Mouse (Mus musculus) adrenal gland, adult 8-10 months (tissue): ENCODE results near the gene Tnfsfm13. TPM values are rescaled to one million over a fixed set of nuclear protein-coding genes. Genes with fewer than 3 reads are reported as not detected.
A peak's percentile ranks its signal among the peaks of the same experiment; 100 is the strongest.

Source experiments
- DNase-seq: peaks from one replicate; pipeline ENCODE4 v3.0.0; 2022
- microRNA-seq, 2 experiments: library from miRNA; unstranded; fragments of <30 nt; microRNA quantifications; one replicate each; pipeline ENCODE4 v1.2.0; 2022
- total RNA-seq, 4 experiments: library from RNA; stranded (reverse); gene quantifications; 2 replicates each; pipeline ENCODE4 v1.2.4; 2022

Tnfsfm13 gene
- total RNA-seq, 4 experiments from 2014 or later: 3.4 to 8.4 (median 7.9) TPM

DNA sequence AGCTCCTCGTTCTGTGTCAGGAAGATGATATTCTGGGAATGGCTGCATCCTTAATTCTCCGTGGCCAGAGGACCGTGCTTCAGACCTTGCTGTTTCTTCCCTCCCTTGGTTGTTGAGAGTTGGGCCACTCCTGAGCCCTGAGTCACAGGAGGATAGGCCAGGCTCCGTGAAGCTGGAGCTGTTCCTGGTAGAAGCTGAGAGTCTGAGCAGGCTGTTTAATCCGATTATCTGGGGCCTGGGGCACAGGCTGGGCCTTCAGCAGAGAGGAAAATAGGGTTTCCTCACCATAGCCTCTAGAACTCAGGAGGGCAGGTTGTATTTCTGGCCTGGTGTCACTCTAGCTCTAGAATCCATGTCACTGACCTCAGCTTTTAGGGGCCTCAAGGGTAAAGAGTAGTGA lies 42.5 kb downstream of the Tnfsfm13 start:
- no peak for DNase-seq

DNA sequence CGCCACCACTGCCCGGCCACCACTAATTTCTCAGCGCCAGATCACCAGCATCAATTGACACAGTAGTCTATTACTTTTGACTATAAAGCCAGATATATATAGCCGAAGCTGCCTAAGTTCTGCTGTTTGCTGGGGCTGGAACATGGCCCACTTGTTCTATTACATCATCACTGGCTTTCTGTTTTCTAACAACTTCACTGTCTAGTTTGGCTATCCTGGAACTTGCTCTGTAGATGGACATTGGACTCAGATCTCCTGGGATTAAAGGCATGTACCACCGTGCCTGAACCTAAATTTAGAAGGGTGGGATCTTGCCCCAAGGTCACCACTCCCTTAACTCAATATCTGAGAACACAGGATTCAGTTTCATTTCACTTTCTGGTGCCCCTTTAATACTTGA lies 50.0 kb downstream of the Tnfsfm13 start:
- no peak for DNase-seq

DNA sequence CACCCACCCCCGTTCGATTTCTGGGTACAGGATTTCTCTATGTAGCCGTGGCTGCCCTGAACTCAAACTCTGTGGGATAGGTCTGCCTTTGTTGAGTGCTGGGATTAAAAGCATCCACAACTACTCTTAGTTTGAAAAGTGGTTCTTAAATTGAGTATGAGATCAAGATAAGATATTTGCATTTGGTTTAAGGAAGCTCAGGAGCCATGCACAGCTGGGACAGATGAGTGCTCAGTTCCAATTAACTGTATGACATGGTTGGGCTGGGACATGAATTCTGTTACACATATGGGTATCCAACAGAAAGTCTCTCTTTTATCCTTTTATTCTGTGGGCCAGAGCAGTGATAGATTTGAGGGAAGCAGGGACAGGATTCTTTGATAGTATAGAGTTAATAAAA lies 60.4 kb downstream of the Tnfsfm13 start:
- DNase-seq: no peak

DNA sequence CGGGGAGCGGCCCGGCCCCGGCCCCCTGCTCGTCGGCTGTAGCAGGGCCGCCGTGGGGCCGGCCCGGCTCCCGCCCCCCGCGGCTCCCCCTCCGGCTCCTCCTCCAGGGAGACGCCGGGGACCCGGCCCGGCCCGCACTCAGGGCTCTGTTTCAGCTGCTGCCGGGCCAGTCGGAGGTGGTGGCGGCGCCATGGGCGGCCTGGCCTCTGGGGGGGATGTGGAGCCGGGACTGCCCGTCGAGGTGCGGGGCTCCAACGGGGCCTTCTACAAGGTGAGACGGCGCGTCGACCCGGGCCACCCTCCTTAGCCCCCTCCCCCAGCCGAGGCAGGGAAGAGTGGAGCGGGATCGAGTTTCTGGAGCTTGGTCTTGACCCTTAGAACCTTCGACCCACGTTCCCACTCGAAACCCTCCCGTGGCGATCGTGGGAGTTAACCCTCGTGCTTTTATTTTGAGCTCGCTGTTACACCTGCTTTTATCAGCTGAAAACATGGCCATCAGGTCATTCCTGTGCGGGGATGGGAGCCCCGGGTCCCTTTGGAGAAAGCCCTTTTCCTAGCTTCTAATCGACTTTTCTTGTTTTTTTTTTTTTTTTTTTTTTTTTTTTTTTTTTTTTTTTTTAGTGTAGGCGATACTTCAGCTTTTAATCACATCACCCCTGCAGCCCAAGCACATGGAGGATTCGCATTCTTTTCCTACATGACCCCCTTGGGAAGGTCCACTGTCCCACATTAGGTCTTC lies 62.6 kb downstream of the Tnfsfm13 start:
- DNase-seq: peak; percentile 56

Small RNA genes lying within 50 kb of the gene (microRNA-seq; reads per million reads assigned to microRNA genes)
- gene Mir1934 (3.7 to 4.2 reads per million in 2 experiments), gene Mir467f (0 reads per million in 2 experiments)

Other genes starting within 250 kb of the Tnfsfm13 start
- 1 to 10 TPM in 1 of 4 experiments, under 1 TPM in 3; 0.14 to 1.0 (median 0.70) TPM for gene Dnah2, start 147.0 kb downstream of the Tnfsfm13 start, total RNA-seq
- under 1 TPM; 0.77 to 0.86 (median 0.81) TPM for gene Efnb3, start 135.9 kb downstream of the Tnfsfm13 start, total RNA-seq
- 10 to 100 TPM in 3 of 4 experiments, 1 to 10 TPM in 1; 9.1 to 11.9 (median 11.0) TPM for gene Wrap53, start 115.8 kb downstream of the Tnfsfm13 start, total RNA-seq
- 10 to 100 TPM; 57.6 to 71.1 (median 64.0) TPM for gene Trp53, start 115.7 kb downstream of the Tnfsfm13 start, total RNA-seq
- 10 to 100 TPM; 22.5 to 47.8 (median 38.2) TPM for gene Atp1b2, start 90.2 kb downstream of the Tnfsfm13 start, total RNA-seq
- gene Shbg, start 78.2 kb downstream of the Tnfsfm13 start, total RNA-seq: not detected
- 10 to 100 TPM in 2 of 4 experiments, 1 to 10 TPM in 2; 7.3 to 17.8 (median 12.8) TPM for gene Sat2, start 74.1 kb downstream of the Tnfsfm13 start, total RNA-seq
- gene Fxr2, start 63.1 kb downstream of the Tnfsfm13 start, total RNA-seq: 100 to 1,000 TPM in 1 of 4 experiments, 10 to 100 TPM in 3; 75.8 to 112 (median 91.2) TPM
- gene Sox15, start 40.8 kb downstream of the Tnfsfm13 start, total RNA-seq: not detected
- gene Mpdu1, start 33.5 kb downstream of the Tnfsfm13 start, total RNA-seq: 100 to 1,000 TPM; 107 to 123 (median 113) TPM
- gene Cd68, start 29.9 kb downstream of the Tnfsfm13 start, total RNA-seq: 10 to 100 TPM; 17.9 to 43.8 (median 30.0) TPM
- gene Eif4a1, start 23.7 kb downstream of the Tnfsfm13 start, total RNA-seq: 100 to 1,000 TPM; 500 to 614 (median 555) TPM
- gene Senp3, start 14.0 kb downstream of the Tnfsfm13 start, total RNA-seq: 10 to 100 TPM; 72.5 to 92.1 (median 85.0) TPM
- 1 to 10 TPM; 2.5 to 7.3 (median 4.5) TPM for gene Tnfsf13, start 10.3 kb downstream of the Tnfsfm13 start, total RNA-seq
- gene Tnfsf12, start 249 bp downstream of the Tnfsfm13 start, total RNA-seq: 10 to 100 TPM; 24.1 to 47.6 (median 36.3) TPM
- 100 to 1,000 TPM in 2 of 4 experiments, 10 to 100 TPM in 2; 85.2 to 125 (median 101) TPM for gene Polr2a, start 62.5 kb upstream of the Tnfsfm13 start, total RNA-seq
- not detected for gene Slc35g3, start 65.9 kb upstream of the Tnfsfm13 start, total RNA-seq
- gene Zbtb4, start 69.8 kb upstream of the Tnfsfm13 start, total RNA-seq: 100 to 1,000 TPM in 2 of 4 experiments, 10 to 100 TPM in 2; 73.0 to 121 (median 97.6) TPM
- gene Chrnb1, start 99.8 kb upstream of the Tnfsfm13 start, total RNA-seq: 1 to 10 TPM; 1.5 to 8.1 (median 5.0) TPM
- gene Fgf11, start 105.8 kb upstream of the Tnfsfm13 start, total RNA-seq: 10 to 100 TPM in 2 of 4 experiments, 1 to 10 TPM in 2; 2.5 to 32.7 (median 16.9) TPM
- gene Tmem102, start 109.5 kb upstream of the Tnfsfm13 start, total RNA-seq: 1 to 10 TPM in 1 of 4 experiments, under 1 TPM in 3; 0.45 to 1.1 (median 0.72) TPM
- not detected for gene Gm39566, start 119.2 kb upstream of the Tnfsfm13 start, total RNA-seq
- gene Spem2, start 122.4 kb upstream of the Tnfsfm13 start, total RNA-seq: not detected
- under 1 TPM in 1 of 4 experiments, not detected in 3; 0.38 TPM for gene Spem1, start 126.1 kb upstream of the Tnfsfm13 start, total RNA-seq
- 10 to 100 TPM; 22.2 to 48.7 (median 35.8) TPM for gene Nlgn2, start 141.7 kb upstream of the Tnfsfm13 start, total RNA-seq
- 100 to 1,000 TPM; 122 to 164 (median 149) TPM for gene Tmem256, start 142.4 kb upstream of the Tnfsfm13 start, total RNA-seq
- gene Plscr3, start 150.3 kb upstream of the Tnfsfm13 start, total RNA-seq: 10 to 100 TPM; 40.2 to 69.1 (median 62.1) TPM
- gene Tnk1, start 162.6 kb upstream of the Tnfsfm13 start, total RNA-seq: under 1 TPM in 2 of 4 experiments, not detected in 2; 0.11 to 0.20 TPM
- not detected for gene Tmem95, start 181.9 kb upstream of the Tnfsfm13 start, total RNA-seq
- gene Kctd11, start 185.3 kb upstream of the Tnfsfm13 start, total RNA-seq: 1 to 10 TPM; 4.3 to 6.2 (median 5.5) TPM
- 1 to 10 TPM in 2 of 4 experiments, under 1 TPM in 2; 0.31 to 1.9 (median 0.86) TPM for gene Acap1, start 199.4 kb upstream of the Tnfsfm13 start, total RNA-seq
- 1 to 10 TPM in 1 of 4 experiments, under 1 TPM in 3; 0.23 to 2.4 (median 0.71) TPM for gene 2810408A11Rik, start 204.9 kb upstream of the Tnfsfm13 start, total RNA-seq
- gene Neurl4, start 205.0 kb upstream of the Tnfsfm13 start, total RNA-seq: 10 to 100 TPM; 36.4 to 71.4 (median 51.5) TPM
- gene Gps2, start 217.8 kb upstream of the Tnfsfm13 start, total RNA-seq: 10 to 100 TPM; 44.0 to 72.7 (median 52.0) TPM
- 100 to 1,000 TPM; 468 to 561 (median 519) TPM for gene Eif5a, start 225.9 kb upstream of the Tnfsfm13 start, total RNA-seq
- 10 to 100 TPM in 3 of 4 experiments, 1 to 10 TPM in 1; 6.3 to 13.9 (median 11.8) TPM for gene Ybx2, start 239.7 kb upstream of the Tnfsfm13 start, total RNA-seq